9 mouse cellular contexts compared by ENCODE assay signal in the genomic region with DNA sequence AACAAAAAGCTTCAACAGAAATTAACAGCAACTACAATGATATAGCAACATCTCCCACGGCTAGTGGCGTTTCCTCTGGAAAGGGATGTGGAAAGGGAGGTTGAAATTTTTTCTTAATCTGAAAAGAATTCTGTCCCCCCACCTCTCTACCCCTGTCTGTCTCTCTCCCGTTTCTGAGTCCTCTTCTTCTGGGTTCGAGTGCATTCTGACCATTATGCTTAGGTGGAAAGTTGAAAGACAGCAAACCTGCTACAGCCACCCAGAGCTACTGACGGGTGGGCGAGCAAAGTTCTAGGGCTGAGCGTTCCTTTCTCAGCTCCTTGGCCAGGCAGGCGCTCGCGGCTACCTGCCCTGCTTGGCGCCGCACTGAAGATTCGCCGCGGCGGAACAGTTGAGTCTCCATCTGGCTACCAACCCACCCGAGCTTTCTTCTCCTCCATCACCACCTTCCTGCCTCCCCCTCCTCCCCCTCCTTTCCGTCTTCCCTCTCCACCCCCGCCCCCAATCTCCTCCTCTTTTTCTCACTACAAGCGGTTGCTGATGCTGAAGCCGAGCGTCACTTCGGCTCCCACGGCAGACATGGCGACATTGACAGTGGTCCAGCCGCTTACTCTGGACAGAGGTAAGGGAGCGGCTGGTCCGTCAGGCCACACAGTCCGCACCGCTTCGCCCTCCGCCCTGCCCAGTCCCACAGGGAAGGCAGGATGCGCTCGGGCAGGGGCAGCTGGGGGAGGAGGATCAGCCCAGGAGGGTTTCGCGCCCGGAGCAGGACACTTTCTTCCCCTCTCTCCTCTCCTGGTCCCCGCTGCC. TPM values are rescaled to one million over a fixed set of nuclear protein-coding genes. Genes with fewer than 3 reads are reported as not detected.
DNase-seq lines count a peak whose midpoint lies in the region; ATAC-seq lines count a peak whose summit lies in the region.
"Had no signal": no experiment of that assay in that cellular context is flagged by ENCODE, and none has a peak within 500 bp of the region (broad histone marks: within the 10 kb centered on the region; RNA-seq: fewer than 3 reads in every experiment).

A gene (plus strand): TSS at position 366 of the 810 bp plus-strand sequence.

- 0 out of 2 replicates have a peak, but pooled peaks cover 4% of the 10 kb centered on the region for H3K4me1 ChIP-seq in heart, embryonic 12.5 days (replicated peaks)
- no peaks in the 10 kb centered on the region for H3K4me1 ChIP-seq in stomach, embryonic 14.5 days (ENCODE audit: control insufficient read depth, insufficient read depth, low read length)

- no peaks in the 10 kb centered on the region for H3K9me3 ChIP-seq in heart, embryonic 12.5 days (replicated peaks)
- no peaks in the 10 kb centered on the region for H3K9me3 ChIP-seq in stomach, embryonic 14.5 days (ENCODE audit: control insufficient read depth, low read depth, low read length)

- peak within 1 kb of the TSS; percentile 57 for H3K9ac ChIP-seq in heart, embryonic 12.5 days
- H3K9ac ChIP-seq in stomach, embryonic 14.5 days (replicated peaks; ENCODE audit: low read depth, low read length) = peak within 1 kb of the TSS; percentile 52

- no peak within 1 kb of the TSS for H3K27ac ChIP-seq in heart, embryonic 12.5 days (ENCODE audit: poor library complexity, severe bottlenecking)
- no peak within 1 kb of the TSS for H3K27ac ChIP-seq in stomach, embryonic 14.5 days (ENCODE audit: low read length)
- H3K27ac ChIP-seq: macrophage had no signal

- H3K4me2 ChIP-seq in heart, embryonic 12.5 days = peak within 1 kb of the TSS; percentile 99
- peak within 1 kb of the TSS; percentile 67 for H3K4me2 ChIP-seq in stomach, embryonic 14.5 days (replicated peaks; ENCODE audit: low read depth, low read length)

- peak within 1 kb of the TSS; percentile 64 for H3K4me3 ChIP-seq in heart, embryonic 12.5 days
- H3K4me3 ChIP-seq in stomach, embryonic 14.5 days (ENCODE audit: low read depth, low read length) = peak within 1 kb of the TSS; percentile 62

- H3K36me3 ChIP-seq in heart, embryonic 12.5 days = no peaks in the 10 kb centered on the region
- H3K36me3 ChIP-seq in stomach, embryonic 14.5 days (ENCODE audit: control insufficient read depth, insufficient read depth, low read length) = no peaks in the 10 kb centered on the region

- 2% methylated on average over 38 of the region's 38 CpGs for WGBS in heart, embryonic 12.5 days
- 2% methylated on average over 38 of the region's 38 CpGs for WGBS in stomach, embryonic 14.5 days

- DNase-seq in kidney, adult 11 months = peak; percentile 9
- DNase-seq in kidney, adult 18-20 months = no peak
- peak; percentile 82 for DNase-seq in cerebellum, adult 9-11 months
- DNase-seq in kidney, postnatal 4 days = peak; percentile 29 to 42
- peak; percentile 8 for DNase-seq in lung, postnatal 10 days

- peak; percentile 51 for ATAC-seq in heart, embryonic 12.5 days (ENCODE audit: insufficient number of reproducible peaks, low FRiP score)
- peak; percentile 65; the same call in 1 of the 2 replicates for ATAC-seq in stomach, embryonic 14.5 days (ENCODE audit: insufficient number of reproducible peaks, insufficient read depth, low FRiP score, low read depth)
- ATAC-seq in CD4-positive, CD25-positive, alpha-beta regulatory T cell, adult 4 months = no peak

- peaks cover 32% of the 10 kb centered on the region for H3K27me3 ChIP-seq in heart, embryonic 12.5 days (replicated peaks)
- H3K27me3 ChIP-seq in stomach, embryonic 14.5 days (ENCODE audit: control insufficient read depth, insufficient read depth, low read length) = no peaks in the 10 kb centered on the region

RNA-seq across cellular contexts. Expression of the gene that starts here (rescaled TPM):
- polyA plus RNA-seq in heart, embryonic 12.5 days (2016; fragmentation: Nextera tagmentation; extraction: Ambion mirVana) = 1.2 and 1.7 TPM in 2 replicates
- 6.4 and 8.1 TPM in 2 replicates for polyA plus RNA-seq in stomach, embryonic 14.5 days (2014; fragmentation: Nextera tagmentation; extraction: Ambion mirVana)
- not detected for polyA plus RNA-seq in CD4-positive, CD25-positive, alpha-beta regulatory T cell, adult 4 months (2017; shearing (Covaris generic))
- polyA plus RNA-seq: macrophage had no signal
